Mouse (Mus musculus): ENCODE measurements around the gene Bola2.

DNA sequence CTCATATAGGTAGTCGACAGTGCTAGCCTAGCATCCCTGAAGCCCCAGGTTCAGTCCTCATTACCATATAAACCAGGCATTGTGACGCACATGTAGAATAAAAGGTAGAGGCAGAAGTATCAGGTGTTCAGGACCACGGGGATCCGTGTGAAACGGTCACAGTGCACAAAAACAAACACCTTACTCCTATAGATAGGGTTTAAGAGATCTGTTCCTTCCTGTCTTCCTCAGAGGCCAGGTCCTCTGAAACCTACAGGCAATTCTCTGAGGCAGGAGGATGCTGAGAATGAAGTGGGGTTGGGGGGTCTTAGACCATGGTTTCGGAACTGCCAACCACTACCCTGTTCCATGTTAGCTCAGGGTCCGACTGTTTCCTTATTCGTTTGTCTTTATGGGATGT, 2.6 kb downstream of the Bola2 start:
- TF ChIP-seq MYOD1 (IDR thresholded peaks at IDR 0.05; ENCODE audit: control insufficient read depth, insufficient read length, low read depth): no peak
- TF ChIP-seq CTCF (IDR thresholded peaks at IDR 0.05; ENCODE audit: control insufficient read depth, insufficient read depth, insufficient read length): no peak

Measured in C2C12 (cell line).